Mouse (Mus musculus): ENCODE results near the gene Olfr1044.

- TF ChIP-seq BHLHE40 (IDR thresholded peaks at IDR 0.05; ENCODE audit: low read depth, low read length) (no peak), POLR2A (IDR thresholded peaks at IDR 0.05; ENCODE audit: low read depth, low read length) (no peak), CTCF (conservative IDR thresholded peaks at IDR 0.05 in 1 of 2, IDR thresholded peaks at IDR 0.05 in 1 of 2; ENCODE audit: low read depth in 2 of 2, low read length in 2 of 2) (no peak), HCFC1 (IDR thresholded peaks at IDR 0.05; ENCODE audit: low read depth, low read length) (no peak)
Observed at GRCm38 (mm10) chr2:86202909-86203308, 25.3 kb upstream of the Olfr1044 start, which contains the start of gene Olfr1045.

All from CH12.LX (cell line).